Mouse (Mus musculus): Measurements from ENCODE around the gene Thrap3. TPM values are rescaled to one million over a fixed set of nuclear protein-coding genes. Genes with fewer than 3 reads are reported as not detected.

The Thrap3 gene
- polyA plus RNA-seq, 1 experiment from 2014 or later, result 305 TPM

DNA sequence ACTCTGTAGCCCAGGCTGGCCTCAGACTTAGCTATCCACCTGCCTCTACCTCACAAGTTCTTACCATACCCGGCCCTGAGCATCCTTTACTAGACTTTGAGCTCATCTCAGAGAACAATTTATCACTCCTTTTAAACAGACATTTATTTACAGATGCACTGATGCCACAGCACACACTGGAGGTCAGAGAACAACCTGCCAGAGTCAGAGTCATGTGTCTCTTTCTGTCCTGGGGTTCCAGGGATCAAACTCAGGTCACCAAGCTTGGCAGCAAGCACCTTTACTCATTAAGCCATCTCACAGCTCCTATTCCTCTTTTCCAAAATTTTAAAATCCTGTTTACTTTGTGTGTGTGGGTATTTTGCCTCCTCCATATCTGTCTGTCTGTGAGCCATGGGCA is 2.8 kb upstream of the Thrap3 start:
- H3K4me2 ChIP-seq, result no peak overlapping the region
- no peak overlapping the region for H3K27ac ChIP-seq
- H3K36me3 ChIP-seq (replicated peaks), result no peaks in the 10 kb centered on the region
- 68% methylated on average over 1 of the region's 1 CpGs for WGBS
- no peak overlapping the region for H3K9ac ChIP-seq
- ATAC-seq (ENCODE audit: low FRiP score), result no peak
- H3K9me3 ChIP-seq, result no peaks in the 10 kb centered on the region
- H3K4me1 ChIP-seq, result peaks cover 11% of the 10 kb centered on the region
- 0 out of 2 replicates have a peak, but pooled peaks cover 3% of the 10 kb centered on the region for H3K27me3 ChIP-seq
- H3K4me3 ChIP-seq (replicated peaks), result no peak overlapping the region

DNA sequence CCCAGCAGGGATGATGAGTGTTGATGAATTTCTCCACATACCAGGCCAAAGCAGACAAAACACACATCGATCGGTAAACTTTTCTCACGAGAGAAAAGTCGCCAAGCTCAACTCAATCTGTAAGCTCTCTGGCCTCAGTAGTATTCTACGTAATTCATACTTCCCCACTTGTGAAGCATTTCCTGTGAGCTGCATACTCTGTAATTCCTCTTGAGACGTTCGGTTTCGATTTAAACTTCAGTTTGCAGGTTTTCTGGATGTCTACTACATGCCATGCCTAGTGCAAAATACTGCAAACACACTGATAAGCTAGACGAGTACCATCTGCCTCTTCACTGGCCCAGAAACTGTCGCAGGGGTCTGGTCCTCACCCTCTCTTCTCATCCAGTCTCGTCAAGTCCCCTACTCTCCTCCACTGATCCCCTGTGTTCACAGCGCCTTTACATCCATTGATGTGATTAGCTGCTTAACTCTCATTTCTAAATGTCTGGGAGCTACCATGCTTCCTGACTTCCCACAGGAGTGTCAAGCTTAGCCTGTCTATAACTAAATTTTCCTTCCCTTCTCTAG is 2.2 kb upstream of the Thrap3 start:
- H3K4me1 ChIP-seq, result peaks cover 17% of the 10 kb centered on the region
- H3K4me2 ChIP-seq, result no peak overlapping the region
- H3K27me3 ChIP-seq, result 0 out of 2 replicates have a peak, but pooled peaks cover 3% of the 10 kb centered on the region
- 0 out of 2 replicates have a peak, but pooled peaks cover 2% of the 10 kb centered on the region for H3K36me3 ChIP-seq (replicated peaks)
- H3K9me3 ChIP-seq, result no peaks in the 10 kb centered on the region
- H3K9ac ChIP-seq, result no peak overlapping the region
- H3K4me3 ChIP-seq (replicated peaks), result no peak overlapping the region
- 89% methylated on average over 12 of the region's 12 CpGs for WGBS
- no peak for ATAC-seq (ENCODE audit: low FRiP score)
- H3K27ac ChIP-seq, result no peak overlapping the region

DNA sequence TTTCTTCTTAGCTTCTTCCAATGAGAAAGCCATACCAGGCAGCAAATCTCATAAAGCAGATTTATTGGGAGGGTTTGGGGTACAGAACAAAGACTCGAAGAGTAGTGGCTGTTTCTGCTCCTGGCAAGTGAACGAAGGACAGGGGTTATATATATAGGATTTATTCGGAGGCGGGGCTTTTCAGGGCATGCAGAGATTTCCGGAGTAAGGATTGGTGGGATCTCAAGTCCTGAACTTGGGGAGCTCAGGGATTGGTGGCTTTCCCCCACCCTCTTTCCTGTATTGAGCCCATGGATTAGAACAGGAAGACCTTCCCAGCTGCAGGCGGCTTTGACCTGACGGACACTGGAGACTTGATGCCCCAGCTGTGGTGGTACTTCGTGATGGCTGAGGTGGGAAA is 1.5 kb upstream of the Thrap3 start:
- Histone ChIP-seq H3K9me3 (no peaks in the 10 kb centered on the region), H3K27me3 (0 out of 2 replicates have a peak, but pooled peaks cover 3% of the 10 kb centered on the region), H3K27ac (no peak overlapping the region), H3K36me3 (replicated peaks) (0 out of 2 replicates have a peak, but pooled peaks cover 4% of the 10 kb centered on the region), H3K4me3 (replicated peaks) (no peak overlapping the region), H3K4me2 (no peak overlapping the region), H3K9ac (no peak overlapping the region), H3K4me1 (peaks cover 21% of the 10 kb centered on the region)
- ATAC-seq (ENCODE audit: low FRiP score), result no peak
- WGBS, result 87% methylated on average over 8 of the region's 8 CpGs

DNA sequence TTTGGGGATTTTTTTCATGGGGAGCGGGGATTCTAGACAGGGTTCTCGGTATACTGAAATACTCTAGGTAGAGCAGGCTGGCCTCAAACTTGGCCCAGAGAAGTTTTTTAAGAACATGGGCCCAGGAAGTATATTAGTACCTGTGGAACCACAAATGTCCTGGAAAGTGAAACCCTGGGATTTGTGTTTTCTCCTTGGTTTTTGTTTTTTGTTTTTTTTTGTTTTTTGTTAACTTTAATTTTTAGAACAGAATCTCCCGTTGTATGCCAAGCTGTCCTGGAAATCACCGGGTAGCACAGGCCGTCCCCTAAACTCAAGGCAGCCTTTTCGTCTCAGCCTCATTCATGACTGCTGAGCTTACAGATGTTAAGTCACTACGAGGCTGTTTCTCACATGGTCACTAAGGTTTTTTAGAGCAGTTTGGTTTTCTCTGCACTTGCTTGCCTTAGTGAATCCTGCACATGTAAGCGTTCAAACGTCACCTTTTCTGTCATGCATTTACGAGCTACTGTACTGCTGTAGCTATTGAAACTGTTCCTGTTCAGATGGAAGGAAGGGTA is 856 bp upstream of the Thrap3 start:
- Histone ChIP-seq H3K4me2 (peak overlapping the region; percentile 68), H3K9me3 (no peaks in the 10 kb centered on the region), H3K4me1 (peaks cover 21% of the 10 kb centered on the region), H3K36me3 (replicated peaks) (0 out of 2 replicates have a peak, but pooled peaks cover 4% of the 10 kb centered on the region), H3K27ac (peak overlapping the region; percentile 92), H3K27me3 (0 out of 2 replicates have a peak, but pooled peaks cover 3% of the 10 kb centered on the region), H3K9ac (peak overlapping the region; percentile 75), H3K4me3 (replicated peaks) (peak overlapping the region; percentile 77)
- WGBS, result 80% methylated on average over 10 of the region's 10 CpGs
- ATAC-seq (ENCODE audit: low FRiP score), result no peak

DNA sequence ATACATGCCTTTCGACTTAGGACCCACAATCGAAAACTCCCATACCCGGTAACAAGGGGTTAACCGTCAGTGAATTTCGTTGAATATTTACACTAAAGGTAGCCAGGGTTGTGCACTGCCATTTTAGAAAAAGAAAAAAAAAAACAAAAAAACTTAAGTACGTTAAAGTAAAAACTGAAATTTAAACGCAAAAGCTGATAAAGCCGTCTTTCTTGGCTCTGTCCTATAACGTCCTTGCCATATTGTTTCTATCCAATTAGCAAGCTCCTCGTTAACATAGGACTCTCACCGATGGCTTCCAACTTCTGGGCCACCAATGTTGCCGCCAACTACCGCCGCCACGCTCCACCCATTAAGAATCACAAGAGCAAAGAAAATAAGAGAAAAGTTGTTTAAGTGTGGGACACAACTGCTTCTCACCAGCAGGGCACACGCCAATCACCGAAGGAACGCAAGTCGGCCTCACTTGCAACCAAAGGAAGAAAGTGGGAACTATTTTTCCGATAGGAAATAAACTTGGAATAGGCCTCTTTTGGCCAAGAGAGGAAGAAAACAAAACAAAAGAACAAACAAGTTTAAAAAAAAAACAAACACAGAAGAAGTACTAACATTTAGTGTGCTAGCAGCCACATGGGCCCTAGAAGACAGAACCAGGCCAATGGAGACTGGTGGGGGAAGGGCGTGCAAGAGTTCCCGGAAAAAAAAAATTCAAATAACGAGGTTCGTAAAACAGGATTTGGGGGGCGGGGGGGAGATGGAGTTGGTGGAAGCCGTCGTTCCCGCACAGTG is 852 bp downstream of the Thrap3 start:
- peak overlapping the region; percentile 68 for H3K4me2 ChIP-seq
- H3K36me3 ChIP-seq (replicated peaks), result 0 out of 2 replicates have a peak, but pooled peaks cover 4% of the 10 kb centered on the region
- H3K27ac ChIP-seq, result peak overlapping the region; percentile 92
- 1% methylated on average over 28 of the region's 28 CpGs for WGBS
- H3K27me3 ChIP-seq, result 0 out of 2 replicates have a peak, but pooled peaks cover 3% of the 10 kb centered on the region
- peak overlapping the region; percentile 75 for H3K9ac ChIP-seq
- H3K4me3 ChIP-seq (replicated peaks), result peak overlapping the region; percentile 77
- no peak for ATAC-seq (ENCODE audit: low FRiP score)
- H3K9me3 ChIP-seq, result no peaks in the 10 kb centered on the region
- peaks cover 21% of the 10 kb centered on the region for H3K4me1 ChIP-seq

DNA sequence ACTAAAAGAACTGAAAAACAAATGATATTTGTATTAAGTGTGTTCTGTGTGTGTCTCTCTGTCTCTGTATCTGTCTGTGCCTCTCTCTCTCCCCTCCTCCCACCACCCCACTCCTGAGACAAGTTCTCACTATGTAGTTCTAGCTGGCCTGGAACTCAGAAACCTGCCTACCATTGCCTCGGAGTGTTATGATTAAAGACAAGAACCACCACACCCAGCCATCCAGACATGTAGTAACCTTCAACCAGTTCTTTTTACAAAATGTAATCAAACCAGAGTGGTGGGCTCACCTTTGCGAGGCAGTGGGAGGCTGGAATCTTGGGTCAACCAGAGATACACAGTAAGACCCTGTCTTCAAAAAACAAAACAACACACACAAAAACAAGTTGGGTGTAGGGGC is 1.9 kb downstream of the Thrap3 start:
- Histone ChIP-seq H3K4me1 (peaks cover 21% of the 10 kb centered on the region), H3K4me2 (peak overlapping the region; percentile 68), H3K9ac (peak overlapping the region; percentile 75), H3K9me3 (no peaks in the 10 kb centered on the region), H3K36me3 (replicated peaks) (0 out of 2 replicates have a peak, but pooled peaks cover 4% of the 10 kb centered on the region), H3K27me3 (0 out of 2 replicates have a peak, but pooled peaks cover 3% of the 10 kb centered on the region), H3K4me3 (replicated peaks) (peak overlapping the region; percentile 77), H3K27ac (no peak overlapping the region)
- ATAC-seq (ENCODE audit: low FRiP score), result no peak
- WGBS, result 81% methylated on average over 2 of the region's 2 CpGs

DNA sequence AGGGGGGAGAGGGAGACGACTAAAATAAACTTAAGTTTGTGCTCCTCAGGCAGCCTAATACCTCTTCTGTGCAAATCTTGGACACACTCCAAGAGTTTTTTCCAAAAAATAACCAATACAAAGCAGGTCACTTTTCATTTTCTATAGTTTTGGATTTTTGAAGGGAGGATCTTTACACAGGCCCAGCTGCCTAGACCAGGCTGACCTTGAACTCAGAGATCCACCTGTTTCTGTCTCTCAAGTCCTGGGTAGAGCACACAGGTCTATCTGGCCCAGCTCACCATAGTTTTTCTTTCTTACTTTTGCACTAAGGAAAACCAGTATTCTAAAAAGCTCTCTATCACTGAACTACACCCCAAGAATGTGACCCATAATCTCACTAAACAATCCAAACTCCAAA is 2.5 kb downstream of the Thrap3 start:
- peak overlapping the region; percentile 68 for H3K4me2 ChIP-seq
- no peak for ATAC-seq (ENCODE audit: low FRiP score)
- 77% methylated on average over 1 of the region's 1 CpGs for WGBS
- 0 out of 2 replicates have a peak, but pooled peaks cover 3% of the 10 kb centered on the region for H3K27me3 ChIP-seq
- peak overlapping the region; percentile 77 for H3K4me3 ChIP-seq (replicated peaks)
- H3K9ac ChIP-seq, result peak overlapping the region; percentile 75; the same call in 1 of the 2 replicates
- H3K36me3 ChIP-seq (replicated peaks), result 0 out of 2 replicates have a peak, but pooled peaks cover 4% of the 10 kb centered on the region
- peaks cover 21% of the 10 kb centered on the region for H3K4me1 ChIP-seq
- no peak overlapping the region for H3K27ac ChIP-seq
- H3K9me3 ChIP-seq, result no peaks in the 10 kb centered on the region

DNA sequence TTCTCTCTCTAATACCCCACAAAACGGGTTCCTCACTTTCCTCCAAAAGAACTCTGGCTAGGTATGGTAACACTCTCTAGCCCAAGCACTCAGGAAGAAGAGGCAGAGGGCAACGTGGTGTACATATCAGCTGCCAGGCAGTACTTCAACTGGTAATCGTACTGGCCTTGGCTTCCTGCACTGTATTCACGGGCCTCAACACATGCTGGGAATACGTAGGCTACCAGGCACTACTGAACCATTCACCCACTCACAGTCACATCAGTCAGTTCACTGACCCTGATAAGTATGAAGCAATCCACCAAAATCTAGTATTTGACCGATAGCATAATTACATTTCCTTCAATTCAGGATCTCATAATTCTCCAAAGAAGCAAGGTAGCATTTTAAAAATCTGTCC is 3.0 kb downstream of the Thrap3 start:
- H3K36me3 ChIP-seq (replicated peaks), result peaks cover 9% of the 10 kb centered on the region; the same call in 1 of the 2 replicates
- no peak for ATAC-seq (ENCODE audit: low FRiP score)
- H3K27ac ChIP-seq, result no peak overlapping the region
- H3K9me3 ChIP-seq, result no peaks in the 10 kb centered on the region
- peak overlapping the region; percentile 68 for H3K4me2 ChIP-seq
- 0 out of 2 replicates have a peak, but pooled peaks cover 3% of the 10 kb centered on the region for H3K27me3 ChIP-seq
- 88% methylated on average over 6 of the region's 6 CpGs for WGBS
- H3K4me1 ChIP-seq, result peaks cover 21% of the 10 kb centered on the region
- no peak overlapping the region for H3K9ac ChIP-seq
- H3K4me3 ChIP-seq (replicated peaks), result no peak overlapping the region

DNA sequence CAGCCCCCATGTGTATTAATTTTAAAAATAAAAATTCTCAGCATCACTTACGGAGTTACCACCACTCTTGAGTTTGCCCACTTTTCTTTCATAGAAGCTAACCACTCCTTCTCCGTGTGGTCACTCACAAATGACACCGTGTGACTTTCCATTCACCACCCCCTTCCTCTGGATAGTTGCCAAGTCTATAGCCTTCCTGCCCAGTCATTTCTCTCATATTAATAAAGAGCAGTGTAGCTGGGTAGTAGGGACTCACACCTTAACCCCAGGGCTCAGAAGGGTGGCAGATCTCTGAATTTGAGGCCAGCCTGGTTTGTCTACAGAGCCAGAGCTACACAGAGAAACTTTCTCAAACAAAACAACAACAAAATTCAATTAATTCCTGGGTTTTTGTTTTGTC is 5.1 kb downstream of the Thrap3 start:
- Histone ChIP-seq H3K4me2 (no peak overlapping the region), H3K36me3 (replicated peaks) (peaks cover 27% of the 10 kb centered on the region), H3K9me3 (no peaks in the 10 kb centered on the region), H3K4me3 (replicated peaks) (no peak overlapping the region), H3K9ac (no peak overlapping the region), H3K4me1 (peaks cover 21% of the 10 kb centered on the region), H3K27me3 (no peaks in the 10 kb centered on the region), H3K27ac (no peak overlapping the region)
- 86% methylated on average over 3 of the region's 3 CpGs for WGBS
- ATAC-seq (ENCODE audit: low FRiP score), result no peak

DNA sequence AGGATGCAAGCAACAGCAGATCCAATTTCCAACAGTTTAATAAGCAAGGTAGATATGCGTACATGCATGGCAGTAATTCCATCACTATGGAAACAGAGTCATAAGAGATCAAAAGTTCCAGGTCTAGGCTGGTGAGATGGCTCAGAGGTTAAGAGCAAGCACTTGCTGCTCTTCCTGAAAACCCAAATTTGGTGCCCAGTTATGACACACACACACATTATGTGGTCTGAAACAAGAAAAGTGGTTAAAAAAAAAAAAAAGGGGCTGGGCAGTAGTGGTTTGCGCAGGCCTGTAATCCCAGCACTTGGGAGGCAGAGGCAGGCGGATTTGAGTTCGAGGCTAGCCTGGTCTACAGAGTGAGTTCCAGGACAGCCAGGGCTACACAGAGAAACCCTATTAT is 7.6 kb downstream of the Thrap3 start:
- ATAC-seq (ENCODE audit: low FRiP score), result no peak
- H3K27ac ChIP-seq, result no peak overlapping the region
- H3K27me3 ChIP-seq, result no peaks in the 10 kb centered on the region
- peaks cover 48% of the 10 kb centered on the region for H3K36me3 ChIP-seq (replicated peaks)
- no peaks in the 10 kb centered on the region for H3K9me3 ChIP-seq
- H3K9ac ChIP-seq, result no peak overlapping the region
- H3K4me2 ChIP-seq, result no peak overlapping the region
- 93% methylated on average over 4 of the region's 4 CpGs for WGBS
- no peak overlapping the region for H3K4me3 ChIP-seq (replicated peaks)
- H3K4me1 ChIP-seq, result peaks cover 5% of the 10 kb centered on the region

DNA sequence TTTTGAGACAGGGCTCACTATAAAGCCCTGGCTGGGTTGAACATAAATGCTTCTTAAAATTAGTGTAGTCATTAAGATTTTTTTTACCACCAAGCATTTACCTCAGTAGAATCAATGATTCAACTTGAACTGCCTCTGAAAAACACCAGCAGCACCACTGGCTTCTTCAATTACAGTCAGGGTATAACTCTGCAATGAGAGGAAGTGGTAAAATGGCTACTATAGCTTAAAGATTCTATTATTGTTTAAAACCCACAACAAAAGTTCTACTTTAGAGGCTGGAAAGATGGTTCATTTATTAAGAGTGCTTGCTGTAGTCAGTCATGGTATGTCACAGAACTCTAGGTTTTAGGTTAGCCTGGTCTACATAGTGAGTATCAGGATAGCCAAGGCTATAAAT is 8.3 kb downstream of the Thrap3 start:
- no peaks in the 10 kb centered on the region for H3K27me3 ChIP-seq
- no peak overlapping the region for H3K4me3 ChIP-seq (replicated peaks)
- no peaks in the 10 kb centered on the region for H3K4me1 ChIP-seq
- no peak for ATAC-seq (ENCODE audit: low FRiP score)
- no peak overlapping the region for H3K4me2 ChIP-seq
- H3K9me3 ChIP-seq, result no peaks in the 10 kb centered on the region
- no peak overlapping the region for H3K27ac ChIP-seq
- H3K9ac ChIP-seq, result no peak overlapping the region
- peaks cover 48% of the 10 kb centered on the region for H3K36me3 ChIP-seq (replicated peaks)

DNA sequence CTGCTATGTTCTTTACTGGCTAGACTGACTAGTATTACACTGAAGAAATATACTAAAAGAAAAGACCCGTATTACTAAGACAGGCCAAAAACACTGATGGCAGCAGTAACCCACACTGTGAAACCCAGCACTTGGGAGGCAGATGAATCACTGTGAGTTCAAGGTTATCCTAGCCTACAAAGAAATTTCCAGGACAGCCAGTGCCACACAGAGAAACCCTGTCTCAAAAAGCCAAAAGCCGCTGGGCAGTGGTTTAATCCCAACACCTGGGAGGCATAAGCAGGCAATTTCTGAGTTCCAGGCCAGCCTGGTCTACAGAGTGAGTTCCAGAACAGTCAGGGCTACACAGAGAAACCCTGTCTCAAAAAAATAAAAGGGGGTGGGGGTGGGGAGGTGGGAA is 11.9 kb downstream of the Thrap3 start:
- 87% methylated on average over 2 of the region's 2 CpGs for WGBS
- H3K27me3 ChIP-seq, result no peaks in the 10 kb centered on the region
- peaks cover 53% of the 10 kb centered on the region for H3K36me3 ChIP-seq (replicated peaks)

More for the DNA sequence above, 11.9 kb downstream of the Thrap3 start:
- H3K9me3 ChIP-seq, result no peaks in the 10 kb centered on the region
- H3K4me3 ChIP-seq (replicated peaks), result no peak overlapping the region
- H3K27ac ChIP-seq, result no peak overlapping the region
- ATAC-seq (ENCODE audit: low FRiP score), result no peak
- no peak overlapping the region for H3K4me2 ChIP-seq
- H3K9ac ChIP-seq, result no peak overlapping the region
- no peaks in the 10 kb centered on the region for H3K4me1 ChIP-seq
